Mouse (Mus musculus) kidney, postnatal 0 days (tissue): ENCODE data around the gene Sox5. TPM values are rescaled to one million over a fixed set of nuclear protein-coding genes. Genes with fewer than 3 reads are reported as not detected.

ENCODE experiments used
- ATAC-seq: fragments of 200-750 bp; cut with Nextera tagmentation; replicated peaks from 2 replicates; pipeline ENCODE4 v1.8.0; 2017; ENCODE audit warnings: low read depth, moderate number of reproducible peaks, moderate TSS enrichment, moderate library complexity; ENCODE audit not compliant: low FRiP score
- DNase-seq: peaks from one replicate; pipeline ENCODE4 v3.0.0-alpha.2; 2016; ENCODE audit warnings: low spot score
- H3K27ac ChIP-seq: fragments of 300-500 bp; sonication (generic); 2 replicates; pipeline ENCODE4 v1.5.1; 2014; ENCODE audit warnings: mild to moderate bottlenecking
- H3K27me3 ChIP-seq: fragments of 300-500 bp; sonication (generic); 2 replicates; pipeline ENCODE4 v1.6.1; 2014; ENCODE audit warnings: low read length, mixed read lengths; ENCODE audit not compliant: insufficient read depth
- H3K36me3 ChIP-seq: fragments of 300-500 bp; sonication (generic); 2 replicates; pipeline ENCODE4 v1.6.1; 2014; ENCODE audit warnings: low read length, mixed read lengths; ENCODE audit not compliant: insufficient read depth
- H3K4me1 ChIP-seq: fragments of 300-500 bp; sonication (generic); replicated peaks from 2 replicates; pipeline ENCODE4 v1.6.1; 2014; ENCODE audit warnings: antibody characterized with exemption, low read length, mixed read lengths; ENCODE audit not compliant: insufficient read depth
- H3K4me2 ChIP-seq: fragments of 300-500 bp; sonication (generic); 2 replicates; pipeline ENCODE4 v1.6.1; 2014; ENCODE audit warnings: mild to moderate bottlenecking, low read length, moderate library complexity, mixed read lengths
- H3K4me3 ChIP-seq: fragments of 300-500 bp; sonication (generic); replicated peaks from 2 replicates; pipeline ENCODE4 v1.5.1; 2014; ENCODE audit warnings: low read depth, low read length
- H3K9ac ChIP-seq: fragments of 300-500 bp; sonication (generic); 2 replicates; pipeline ENCODE4 v1.6.1; 2014; ENCODE audit warnings: low read depth, low read length
- H3K9me3 ChIP-seq: fragments of 300-500 bp; sonication (generic); replicated peaks from 2 replicates; pipeline ENCODE4 v1.6.1; 2016; ENCODE audit warnings: low read length, inconsistent platforms, mixed read lengths
- CTCF ChIP-seq: IDR thresholded peaks from 2 replicates; pipeline ENCODE4 v1.5.1; 2016; ENCODE audit warnings: antibody characterized with exemption, low read depth, mild to moderate bottlenecking, moderate library complexity
- WGBS: fragments of 180-500 bp; shearing (Covaris S2); extraction: QIAGEN DNeasy Blood & Tissue Kit; methylation state at CpG from one replicate; pipeline ENCODE4 v1.1.7; 2014; 5-methylcytosine and 5-hydroxymethylcytosine counted together
- polyA plus RNA-seq: library from polyadenylated mRNA; unstranded; fragments of >200 nt; fragmentation: Nextera tagmentation; extraction: Ambion mirVana; gene quantifications from 2 replicates; pipeline ENCODE4 v1.2.1, GENCODE M21; 2015

Sox5 gene
- polyA plus RNA-seq, 1 experiment from 2014 or later = 6.1 TPM

DNA sequence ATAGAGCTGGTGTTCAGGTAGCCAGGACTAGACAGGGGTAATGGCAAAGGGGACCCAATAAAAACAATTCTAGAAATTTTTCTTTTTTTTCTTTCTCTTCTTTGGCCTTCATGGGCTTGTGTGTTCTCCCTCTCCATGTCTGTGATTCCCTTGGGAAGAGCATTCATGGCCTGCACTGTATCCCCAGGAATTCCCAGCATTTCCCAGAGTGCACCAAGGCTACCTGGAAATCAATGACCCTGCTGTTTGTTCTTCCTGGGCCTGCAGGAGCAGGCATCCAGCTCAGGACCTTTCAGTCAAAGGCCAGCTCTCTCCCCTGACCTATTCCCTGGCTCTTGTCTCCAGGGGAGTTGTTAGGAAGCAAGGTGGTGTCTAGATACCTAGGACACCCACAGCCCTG lies 1.5 kb upstream of the Sox5 start:
- H3K9me3 ChIP-seq = no peaks in the 10 kb centered on the region
- 0 out of 2 replicates have a peak overlapping the region, but pooled peaks have one; percentile 95 for H3K4me2 ChIP-seq
- no peak overlapping the region for H3K9ac ChIP-seq
- H3K4me3 ChIP-seq = no peak overlapping the region
- TF ChIP-seq CTCF = no peak
- no peak overlapping the region for H3K27ac ChIP-seq
- H3K4me1 ChIP-seq = peaks cover 5% of the 10 kb centered on the region; the same call in 1 of the 2 replicates
- ATAC-seq = no peak
- no peaks in the 10 kb centered on the region for H3K36me3 ChIP-seq
- peaks cover 4% of the 10 kb centered on the region; the same call in 1 of the 2 replicates for H3K27me3 ChIP-seq
- no peak for DNase-seq

- Histone ChIP-seq H3K9me3 (no peaks in the 10 kb centered on the region), H3K36me3 (no peaks in the 10 kb centered on the region), H3K4me2 (peak overlapping the region; percentile 95), H3K4me1 (peaks cover 5% of the 10 kb centered on the region; the same call in 1 of the 2 replicates), H3K4me3 (peak overlapping the region; percentile 65), H3K27ac (no peak overlapping the region), H3K9ac (peak overlapping the region; percentile 68; the same call in 1 of the 2 replicates), H3K27me3 (peaks cover 4% of the 10 kb centered on the region; the same call in 1 of the 2 replicates)
- TF ChIP-seq CTCF = no peak
- DNase-seq (no peak), ATAC-seq (no peak)
- 19% methylated on average over 12 of the region's 12 CpGs for WGBS
These were observed 1.1 kb upstream of the Sox5 start for GRCm38 (mm10) chr6:144782866-144783265.

DNA sequence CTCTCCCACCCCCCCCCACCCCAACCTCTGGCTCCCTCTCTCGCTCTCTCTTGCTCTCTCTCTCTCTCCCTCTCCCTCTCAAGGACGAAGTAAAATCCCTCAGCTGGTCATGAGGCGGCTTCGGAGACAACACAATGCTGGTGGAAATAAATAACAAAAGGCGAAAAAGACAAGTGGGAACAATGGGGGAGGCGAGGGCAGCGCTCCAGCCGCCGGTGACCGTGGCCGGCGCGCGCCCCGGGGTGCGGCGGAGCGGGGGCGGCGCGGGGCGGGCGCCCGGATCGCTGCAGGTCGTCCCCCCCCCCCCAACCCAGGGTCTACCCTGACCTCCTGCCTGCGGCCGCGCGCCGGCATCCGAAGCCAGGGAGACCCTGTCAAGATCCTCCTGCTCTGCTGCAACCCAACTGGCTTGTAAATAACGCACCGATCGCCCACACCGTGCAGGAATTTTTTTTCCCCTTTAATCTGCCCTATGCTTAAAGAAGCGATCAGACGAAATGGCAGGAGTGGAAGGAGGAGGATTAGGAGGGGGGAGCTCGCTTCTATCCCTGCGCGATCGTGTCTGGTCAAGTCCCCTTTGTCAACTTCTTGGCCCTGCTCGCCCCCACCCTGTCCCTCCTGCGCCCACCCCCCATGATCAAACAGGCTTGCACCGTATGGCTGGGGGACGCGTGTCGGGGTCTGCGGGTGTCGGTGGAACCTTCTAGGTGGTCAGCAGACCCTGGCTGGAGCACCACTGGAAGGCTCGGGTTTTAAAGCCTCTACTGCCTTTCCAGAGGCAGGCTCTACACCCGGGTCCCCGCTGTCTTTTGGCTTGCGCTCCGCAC lies 467 bp upstream of the Sox5 start:
- Histone ChIP-seq H3K27me3 (peaks cover 4% of the 10 kb centered on the region; the same call in 1 of the 2 replicates), H3K4me1 (peaks cover 5% of the 10 kb centered on the region; the same call in 1 of the 2 replicates), H3K4me3 (peak overlapping the region; percentile 65), H3K4me2 (peak overlapping the region; percentile 95), H3K36me3 (no peaks in the 10 kb centered on the region), H3K9ac (peak overlapping the region; percentile 68), H3K27ac (peak overlapping the region; percentile 84; the same call in 1 of the 2 replicates), H3K9me3 (no peaks in the 10 kb centered on the region)
- WGBS = under 1% methylated on average over 48 of the region's 55 CpGs
- ATAC-seq = peak; percentile 40; the same call in 1 of the 2 replicates
- DNase-seq = peak; percentile 63
- no peak for TF ChIP-seq CTCF

- no peak for ATAC-seq
- H3K9me3 ChIP-seq = no peaks in the 10 kb centered on the region
- no peak for TF ChIP-seq CTCF
- H3K4me3 ChIP-seq = peak overlapping the region; percentile 65
- no peak for DNase-seq
- H3K4me1 ChIP-seq = peaks cover 5% of the 10 kb centered on the region; the same call in 1 of the 2 replicates
- H3K4me2 ChIP-seq = peak overlapping the region; percentile 95
- peaks cover 4% of the 10 kb centered on the region; the same call in 1 of the 2 replicates for H3K27me3 ChIP-seq
- H3K36me3 ChIP-seq = no peaks in the 10 kb centered on the region
- 20% methylated on average over 9 of the region's 9 CpGs for WGBS
- peak overlapping the region; percentile 84 for H3K27ac ChIP-seq
- H3K9ac ChIP-seq = peak overlapping the region; percentile 68
These were observed 1.0 kb downstream of the Sox5 start for GRCm38 (mm10) chr6:144780608-144781285.

DNA sequence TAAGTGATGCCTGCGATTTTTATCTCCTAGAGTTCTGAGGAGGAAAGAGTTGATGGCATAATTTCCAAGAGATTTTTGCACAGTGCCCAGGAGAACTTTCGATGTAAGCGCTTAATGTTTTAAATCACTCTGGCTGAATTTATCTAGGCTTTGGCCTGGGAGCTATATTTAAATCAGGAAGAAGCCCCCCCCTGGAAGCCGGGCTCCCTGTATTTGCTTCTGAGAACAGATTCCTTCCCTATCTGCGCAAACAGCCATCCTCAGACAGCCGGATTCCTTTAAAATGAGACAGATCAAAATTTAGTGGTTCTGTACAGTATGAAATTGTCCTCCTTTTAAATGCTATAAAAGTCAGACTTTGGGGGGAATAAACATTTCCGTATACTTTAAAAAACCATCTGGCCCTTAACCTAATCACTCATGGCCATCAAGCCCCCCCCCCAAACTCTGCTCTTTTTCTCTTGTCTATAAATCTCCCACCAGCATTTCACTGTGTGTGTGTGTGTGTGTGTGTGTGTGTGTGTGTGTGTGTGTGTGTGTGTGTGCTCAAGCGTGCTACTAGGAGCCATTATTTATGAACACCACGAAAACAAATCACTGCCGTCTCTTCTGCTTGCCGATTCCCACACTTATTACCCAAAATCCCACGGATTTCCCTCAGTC lies 1.7 kb downstream of the Sox5 start:
- Histone ChIP-seq H3K27me3 (peaks cover 4% of the 10 kb centered on the region; the same call in 1 of the 2 replicates), H3K4me1 (peaks cover 5% of the 10 kb centered on the region; the same call in 1 of the 2 replicates), H3K27ac (peak overlapping the region; percentile 84), H3K9me3 (no peaks in the 10 kb centered on the region), H3K4me2 (peak overlapping the region; percentile 95), H3K9ac (no peak overlapping the region), H3K4me3 (peak overlapping the region; percentile 65), H3K36me3 (no peaks in the 10 kb centered on the region)
- ATAC-seq (no peak), DNase-seq (peak; percentile 89)
- WGBS = 28% methylated on average over 12 of the region's 12 CpGs
- TF ChIP-seq CTCF = no peak
